Mouse (Mus musculus) forebrain, embryonic 16.5 days (tissue): ENCODE results near the gene Tango2. TPM values are rescaled to one million over a fixed set of nuclear protein-coding genes. Genes with fewer than 3 reads are reported as not detected.

ENCODE experiments used
- ATAC-seq: fragments of 200-750 bp; cut with Nextera tagmentation; 2 replicates; pipeline ENCODE4 v1.8.0; 2017; ENCODE audit warnings: mild to moderate bottlenecking, moderate library complexity
- H3K27ac ChIP-seq: fragments of 300-500 bp; sonication (generic); 2 replicates; pipeline ENCODE4 v1.5.1; 2014; ENCODE audit warnings: low read length, control low read depth
- H3K27me3 ChIP-seq: fragments of 300-500 bp; sonication (generic); replicated peaks from 2 replicates; pipeline ENCODE4 v1.6.1; 2014; ENCODE audit warnings: low read length; ENCODE audit not compliant: control insufficient read depth, insufficient read depth
- H3K36me3 ChIP-seq: fragments of 300-500 bp; sonication (generic); 2 replicates; pipeline ENCODE4 v1.6.1; 2014; ENCODE audit not compliant: control insufficient read depth, insufficient read depth
- H3K4me1 ChIP-seq: fragments of 300-500 bp; sonication (generic); replicated peaks from 2 replicates; pipeline ENCODE4 v1.6.1; 2014; ENCODE audit warnings: low read length; ENCODE audit not compliant: control insufficient read depth, insufficient read depth
- H3K4me2 ChIP-seq: fragments of 300-500 bp; sonication (generic); 2 replicates; pipeline ENCODE4 v1.6.1; 2014; ENCODE audit warnings: mild to moderate bottlenecking, low read length, control low read depth
- H3K4me3 ChIP-seq: fragments of 300-500 bp; sonication (generic); replicated peaks from 2 replicates; pipeline ENCODE4 v1.5.1; 2014; ENCODE audit warnings: mild to moderate bottlenecking, low read length, control low read depth
- H3K9ac ChIP-seq: fragments of 300-500 bp; sonication (generic); replicated peaks from 2 replicates; pipeline ENCODE4 v1.6.1; 2014; ENCODE audit warnings: low read depth, low read length, control low read depth
- H3K9me3 ChIP-seq: fragments of 300-500 bp; sonication (generic); 2 replicates; pipeline ENCODE4 v1.6.1; 2016; ENCODE audit warnings: low read length; ENCODE audit not compliant: control insufficient read depth
- WGBS: fragments of 180-500 bp; shearing (Covaris S2); extraction: QIAGEN DNeasy Blood & Tissue Kit; methylation state at CpG from one replicate; pipeline ENCODE4 v1.1.7; 2014; 5-methylcytosine and 5-hydroxymethylcytosine counted together
- polyA plus RNA-seq: library from polyadenylated mRNA; unstranded; fragments of >200 nt; fragmentation: Nextera tagmentation; extraction: Ambion mirVana; gene quantifications from 2 replicates; pipeline ENCODE4 v1.2.1, GENCODE M21; 2015

The Tango2 gene
- polyA plus RNA-seq, 1 experiment from 2014 or later: 86.8 TPM

GRCm38 (mm10) chr16:18335981-18336380 is 11.9 kb downstream of the Tango2 start:
- no peak overlapping the region for H3K4me3 ChIP-seq
- H3K4me2 ChIP-seq: no peak overlapping the region
- H3K36me3 ChIP-seq: 0 out of 2 replicates have a peak, but pooled peaks cover 2% of the 10 kb centered on the region
- H3K27me3 ChIP-seq: no peaks in the 10 kb centered on the region
- H3K4me1 ChIP-seq: peaks cover 6% of the 10 kb centered on the region
- no peaks in the 10 kb centered on the region for H3K9me3 ChIP-seq
- no peak overlapping the region for H3K9ac ChIP-seq
- no peak for ATAC-seq
- H3K27ac ChIP-seq: no peak overlapping the region
- whole genome bisulfite sequencing: 96% methylated on average over 3 of the region's 3 CpGs

GRCm38 (mm10) chr16:18333976-18334375 is 13.9 kb downstream of the Tango2 start:
- H3K27me3 ChIP-seq: no peaks in the 10 kb centered on the region
- no peaks in the 10 kb centered on the region for H3K4me1 ChIP-seq
- H3K4me3 ChIP-seq: no peak overlapping the region
- WGBS: 83% methylated on average over 3 of the region's 3 CpGs
- 0 out of 2 replicates have a peak, but pooled peaks cover 2% of the 10 kb centered on the region for H3K36me3 ChIP-seq
- no peak overlapping the region for H3K9ac ChIP-seq
- ATAC-seq: no peak
- H3K4me2 ChIP-seq: no peak overlapping the region
- H3K27ac ChIP-seq: no peak overlapping the region
- no peaks in the 10 kb centered on the region for H3K9me3 ChIP-seq

- WGBS: 75% methylated on average over 1 of the region's 1 CpGs
- Histone ChIP-seq H3K4me3 (no peak overlapping the region), H3K9ac (no peak overlapping the region), H3K36me3 (no peaks in the 10 kb centered on the region), H3K27me3 (no peaks in the 10 kb centered on the region), H3K27ac (no peak overlapping the region), H3K4me1 (no peaks in the 10 kb centered on the region), H3K9me3 (no peaks in the 10 kb centered on the region), H3K4me2 (no peak overlapping the region)
- no peak for ATAC-seq
These were observed 19.4 kb downstream of the Tango2 start for GRCm38 (mm10) chr16:18328524-18328923.

GRCm38 (mm10) chr16:18327936-18328335 is 20.0 kb downstream of the Tango2 start:
- no peaks in the 10 kb centered on the region for H3K4me1 ChIP-seq
- WGBS: 93% methylated on average over 9 of the region's 9 CpGs
- no peaks in the 10 kb centered on the region for H3K27me3 ChIP-seq
- no peak overlapping the region for H3K4me3 ChIP-seq
- H3K4me2 ChIP-seq: no peak overlapping the region
- no peak overlapping the region for H3K27ac ChIP-seq
- no peaks in the 10 kb centered on the region for H3K36me3 ChIP-seq
- ATAC-seq: no peak
- H3K9ac ChIP-seq: no peak overlapping the region
- H3K9me3 ChIP-seq: no peaks in the 10 kb centered on the region

- Histone ChIP-seq H3K4me3 (no peak overlapping the region), H3K27ac (no peak overlapping the region), H3K36me3 (0 out of 2 replicates have a peak, but pooled peaks cover 2% of the 10 kb centered on the region), H3K9me3 (no peaks in the 10 kb centered on the region), H3K4me2 (no peak overlapping the region), H3K9ac (no peak overlapping the region), H3K4me1 (no peaks in the 10 kb centered on the region), H3K27me3 (no peaks in the 10 kb centered on the region)
- 82% methylated on average over 4 of the region's 4 CpGs for WGBS
- no peak for ATAC-seq
These were observed 22.2 kb downstream of the Tango2 start for GRCm38 (mm10) chr16:18325741-18326140.

- Histone ChIP-seq H3K27me3 (no peaks in the 10 kb centered on the region), H3K4me1 (no peaks in the 10 kb centered on the region), H3K4me3 (no peak overlapping the region), H3K36me3 (0 out of 2 replicates have a peak, but pooled peaks cover 2% of the 10 kb centered on the region), H3K9ac (no peak overlapping the region), H3K9me3 (no peaks in the 10 kb centered on the region), H3K27ac (no peak overlapping the region), H3K4me2 (no peak overlapping the region)
- 81% methylated on average over 6 of the region's 6 CpGs for WGBS
- no peak for ATAC-seq
These were observed 23.9 kb downstream of the Tango2 start for GRCm38 (mm10) chr16:18324031-18324430.

GRCm38 (mm10) chr16:18323460-18323859 is 24.4 kb downstream of the Tango2 start:
- Histone ChIP-seq H3K4me3 (no peak overlapping the region), H3K9ac (no peak overlapping the region), H3K36me3 (0 out of 2 replicates have a peak, but pooled peaks cover 2% of the 10 kb centered on the region), H3K27me3 (no peaks in the 10 kb centered on the region), H3K27ac (no peak overlapping the region), H3K4me1 (no peaks in the 10 kb centered on the region), H3K4me2 (no peak overlapping the region), H3K9me3 (no peaks in the 10 kb centered on the region)
- 83% methylated on average over 2 of the region's 2 CpGs for WGBS
- no peak for ATAC-seq

- 87% methylated on average over 2 of the region's 2 CpGs for WGBS
- Histone ChIP-seq H3K27me3 (no peaks in the 10 kb centered on the region), H3K27ac (no peak overlapping the region), H3K4me2 (no peak overlapping the region), H3K4me1 (no peaks in the 10 kb centered on the region), H3K4me3 (no peak overlapping the region), H3K36me3 (0 out of 2 replicates have a peak, but pooled peaks cover 2% of the 10 kb centered on the region), H3K9me3 (no peaks in the 10 kb centered on the region), H3K9ac (no peak overlapping the region)
- ATAC-seq: no peak
These were observed 26.5 kb downstream of the Tango2 start for GRCm38 (mm10) chr16:18321443-18321842.

GRCm38 (mm10) chr16:18318992-18319391 is 28.9 kb downstream of the Tango2 start:
- Histone ChIP-seq H3K9me3 (no peaks in the 10 kb centered on the region), H3K4me2 (no peak overlapping the region), H3K4me1 (no peaks in the 10 kb centered on the region), H3K36me3 (0 out of 2 replicates have a peak, but pooled peaks cover 2% of the 10 kb centered on the region), H3K27ac (no peak overlapping the region), H3K4me3 (no peak overlapping the region), H3K9ac (no peak overlapping the region), H3K27me3 (no peaks in the 10 kb centered on the region)
- ATAC-seq: no peak
- 82% methylated on average over 3 of the region's 3 CpGs for WGBS

- H3K4me1 ChIP-seq: no peaks in the 10 kb centered on the region
- no peak overlapping the region for H3K4me2 ChIP-seq
- H3K9ac ChIP-seq: no peak overlapping the region
- 89% methylated on average over 1 of the region's 1 CpGs for WGBS
- H3K9me3 ChIP-seq: no peaks in the 10 kb centered on the region
- H3K27me3 ChIP-seq: no peaks in the 10 kb centered on the region
- no peak overlapping the region for H3K4me3 ChIP-seq
- peaks cover 14% of the 10 kb centered on the region for H3K36me3 ChIP-seq
- H3K27ac ChIP-seq: no peak overlapping the region
- ATAC-seq: no peak
These were observed 39.7 kb downstream of the Tango2 start for GRCm38 (mm10) chr16:18308159-18308558.
